Mouse (Mus musculus): ENCODE results near the gene Tlr12. TPM values are rescaled to one million over a fixed set of nuclear protein-coding genes. Genes with fewer than 3 reads are reported as not detected.

The Tlr12 gene
- polyA plus RNA-seq, 1 experiment, result 10.7 TPM

GRCm38 (mm10) chr4:128609925-128610402 lies 8.5 kb downstream of the Tlr12 start, which contains the start of gene Zscan20:
Gene Zscan20 (minus strand): TSS chr4:128610098.
- H3K27me3 ChIP-seq (ENCODE audit: control insufficient read depth, insufficient read depth, low read length), result no peaks in the 10 kb centered on the region
- TF ChIP-seq CTCF (IDR thresholded peaks at IDR 0.05; ENCODE audit: extremely low read depth, insufficient read depth, insufficient read length, insufficient replicate concordance) (no peak), POLR2A (IDR thresholded peaks at IDR 0.05; ENCODE audit: low read depth, low read length) (no peak; the same call in 1 of the 2 replicates)
- no peaks in the 10 kb centered on the region for H3K36me3 ChIP-seq (ENCODE audit: control insufficient read depth, insufficient read depth, low read length)
- no peaks in the 10 kb centered on the region; the same call in 1 of the 2 replicates for H3K4me1 ChIP-seq (ENCODE audit: control insufficient read depth, insufficient read depth, insufficient read length)
- H3K27ac ChIP-seq (ENCODE audit: insufficient read depth, low read length), result peak within 1 kb of the TSS; percentile 49
- under 1% methylated on average over 24 of the region's 24 CpGs for WGBS
- peak within 1 kb of the TSS; percentile 77 for H3K4me3 ChIP-seq (ENCODE audit: extremely low read depth, insufficient read depth, insufficient read length)
- DNase-seq (ENCODE audit: low read depth in 1 of 2, low spot score in 2 of 2), result peak; percentile 92 to 93

- Histone ChIP-seq H3K4me1 (ENCODE audit: control insufficient read depth, insufficient read depth, insufficient read length) (no peaks in the 10 kb centered on the region; the same call in 1 of the 2 replicates), H3K4me3 (ENCODE audit: extremely low read depth, insufficient read depth, insufficient read length) (peak overlapping the region; percentile 77), H3K27me3 (ENCODE audit: control insufficient read depth, insufficient read depth, low read length) (no peaks in the 10 kb centered on the region), H3K36me3 (ENCODE audit: control insufficient read depth, insufficient read depth, low read length) (peaks cover under 1% of the 10 kb centered on the region), H3K27ac (ENCODE audit: insufficient read depth, low read length) (peak overlapping the region; percentile 49)
- TF ChIP-seq POLR2A (IDR thresholded peaks at IDR 0.05; ENCODE audit: low read depth, low read length) (no peak), CTCF (IDR thresholded peaks at IDR 0.05; ENCODE audit: extremely low read depth, insufficient read depth, insufficient read length, insufficient replicate concordance) (no peak)
- WGBS, result 11% methylated on average over 23 of the region's 27 CpGs
- no peak for DNase-seq (ENCODE audit: low read depth in 1 of 2, low spot score in 2 of 2)
Measured at GRCm38 (mm10) chr4:128609276-128609924, 9.0 kb downstream of the Tlr12 start.

DNA sequence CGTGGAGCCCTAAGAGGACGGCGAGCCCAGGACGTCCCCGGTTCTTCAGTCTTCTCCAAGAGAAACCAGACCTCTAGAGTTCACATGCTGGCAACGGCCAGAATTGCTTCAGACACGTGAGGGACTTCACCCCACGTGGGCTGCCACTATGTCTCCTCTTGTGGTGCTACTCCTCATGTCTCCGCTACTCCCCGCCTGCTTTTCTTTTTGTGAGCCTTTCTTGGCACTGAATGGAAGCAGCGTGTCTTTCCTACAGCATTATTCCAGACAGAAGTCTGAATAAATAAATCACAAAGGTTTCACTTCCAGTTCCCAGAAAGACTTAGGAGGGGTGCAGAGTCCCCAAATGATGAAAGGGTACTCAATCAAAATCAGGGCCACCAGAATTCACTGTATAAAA lies 10.8 kb downstream of the Tlr12 start:
- DNase-seq (ENCODE audit: low read depth in 1 of 2, low spot score in 2 of 2), result no peak
- H3K36me3 ChIP-seq (ENCODE audit: control insufficient read depth, insufficient read depth, low read length), result peaks cover 14% of the 10 kb centered on the region
- H3K27me3 ChIP-seq (ENCODE audit: control insufficient read depth, insufficient read depth, low read length), result no peaks in the 10 kb centered on the region
- no peak for TF ChIP-seq POLR2A (IDR thresholded peaks at IDR 0.05; ENCODE audit: low read depth, low read length)
- no peak for TF ChIP-seq CTCF (IDR thresholded peaks at IDR 0.05; ENCODE audit: extremely low read depth, insufficient read depth, insufficient read length, insufficient replicate concordance)
- H3K4me1 ChIP-seq (ENCODE audit: control insufficient read depth, insufficient read depth, insufficient read length), result no peaks in the 10 kb centered on the region; the same call in 1 of the 2 replicates
- no peak overlapping the region for H3K4me3 ChIP-seq (ENCODE audit: extremely low read depth, insufficient read depth, insufficient read length)
- WGBS, result 94% methylated on average over 11 of the region's 11 CpGs
- no peak overlapping the region for H3K27ac ChIP-seq (ENCODE audit: insufficient read depth, low read length)

- H3K4me3 ChIP-seq (ENCODE audit: extremely low read depth, insufficient read depth, insufficient read length), result no peak overlapping the region
- WGBS, result 96% methylated on average over 7 of the region's 7 CpGs
- H3K27me3 ChIP-seq (ENCODE audit: control insufficient read depth, insufficient read depth, low read length), result no peaks in the 10 kb centered on the region
- TF ChIP-seq CTCF (IDR thresholded peaks at IDR 0.05; ENCODE audit: extremely low read depth, insufficient read depth, insufficient read length, insufficient replicate concordance), result no peak
- TF ChIP-seq POLR2A (IDR thresholded peaks at IDR 0.05; ENCODE audit: low read depth, low read length), result no peak
- H3K4me1 ChIP-seq (ENCODE audit: control insufficient read depth, insufficient read depth, insufficient read length), result no peaks in the 10 kb centered on the region; the same call in 1 of the 2 replicates
- H3K36me3 ChIP-seq (ENCODE audit: control insufficient read depth, insufficient read depth, low read length), result peaks cover 16% of the 10 kb centered on the region
- H3K27ac ChIP-seq (ENCODE audit: insufficient read depth, low read length), result no peak overlapping the region
- no peak for DNase-seq (ENCODE audit: low read depth in 1 of 2, low spot score in 2 of 2)
Measured at GRCm38 (mm10) chr4:128606586-128606985, 11.8 kb downstream of the Tlr12 start.

- Histone ChIP-seq H3K4me3 (ENCODE audit: extremely low read depth, insufficient read depth, insufficient read length) (no peak overlapping the region), H3K4me1 (ENCODE audit: control insufficient read depth, insufficient read depth, insufficient read length) (peaks cover 15% of the 10 kb centered on the region; the same call in 1 of the 2 replicates), H3K27me3 (ENCODE audit: control insufficient read depth, insufficient read depth, low read length) (no peaks in the 10 kb centered on the region), H3K36me3 (ENCODE audit: control insufficient read depth, insufficient read depth, low read length) (peaks cover 4% of the 10 kb centered on the region; the same call in 1 of the 2 replicates), H3K27ac (ENCODE audit: insufficient read depth, low read length) (no peak overlapping the region)
- TF ChIP-seq CTCF (IDR thresholded peaks at IDR 0.05; ENCODE audit: extremely low read depth, insufficient read depth, insufficient read length, insufficient replicate concordance) (no peak), POLR2A (IDR thresholded peaks at IDR 0.05; ENCODE audit: low read depth, low read length) (no peak)
- no peak for DNase-seq (ENCODE audit: low read depth in 1 of 2, low spot score in 2 of 2)
- WGBS, result 90% methylated on average over 12 of the region's 12 CpGs
Measured at GRCm38 (mm10) chr4:128597801-128598560, 20.4 kb downstream of the Tlr12 start.

GRCm38 (mm10) chr4:128594062-128594461 lies 24.4 kb downstream of the Tlr12 start:
- Histone ChIP-seq H3K27ac (ENCODE audit: insufficient read depth, low read length) (peak overlapping the region; percentile 80), H3K4me3 (ENCODE audit: extremely low read depth, insufficient read depth, insufficient read length) (no peak overlapping the region), H3K36me3 (ENCODE audit: control insufficient read depth, insufficient read depth, low read length) (peaks cover 13% of the 10 kb centered on the region), H3K27me3 (ENCODE audit: control insufficient read depth, insufficient read depth, low read length) (no peaks in the 10 kb centered on the region), H3K4me1 (ENCODE audit: control insufficient read depth, insufficient read depth, insufficient read length) (peaks cover 26% of the 10 kb centered on the region; the same call in 1 of the 2 replicates)
- DNase-seq (ENCODE audit: low read depth in 1 of 2, low spot score in 2 of 2), result peak; percentile 29 to 44
- WGBS, result 26% methylated on average over 5 of the region's 5 CpGs
- TF ChIP-seq POLR2A (IDR thresholded peaks at IDR 0.05; ENCODE audit: low read depth, low read length) (no peak), CTCF (IDR thresholded peaks at IDR 0.05; ENCODE audit: extremely low read depth, insufficient read depth, insufficient read length, insufficient replicate concordance) (no peak)

Measured in spleen, adult 2 months (tissue).